Mouse (Mus musculus) layer of hippocampus, adult 9-11 months (tissue): ENCODE measurements at regions not wholly inside any gene's neighbourhood (a gene's known extent, or its start where the extent isn't known, plus 50 kb on each side); places are given as distances from the start of the nearest gene placed in this dataset.

ENCODE experiments used
- DNase-seq: peaks from one replicate; pipeline ENCODE4 v3.0.0; 2022

GRCm38 (mm10) chr1:128669241-128669666 lies 77.2 kb upstream of the Cxcr4 start:
- DNase-seq, result no peak

- no peak for DNase-seq
Measured at GRCm38 (mm10) chr1:128668718-128669117, 76.6 kb upstream of the Cxcr4 start.

- no peak for DNase-seq
Measured at GRCm38 (mm10) chr1:128667121-128667762, 75.1 kb upstream of the Cxcr4 start.

GRCm38 (mm10) chr1:128663207-128663606 lies 71.1 kb upstream of the Cxcr4 start:
- DNase-seq, result no peak

- DNase-seq, result peak; percentile 60
Measured at GRCm38 (mm10) chr1:128659857-128660256, 67.8 kb upstream of the Cxcr4 start.

GRCm38 (mm10) chr1:128658802-128659201 lies 66.7 kb upstream of the Cxcr4 start:
- no peak for DNase-seq

GRCm38 (mm10) chr1:128654099-128654862 lies 62.2 kb upstream of the Cxcr4 start:
- no peak for DNase-seq

GRCm38 (mm10) chr1:128650596-128650995 lies 58.5 kb upstream of the Cxcr4 start:
- DNase-seq, result no peak

- DNase-seq, result no peak
Measured at GRCm38 (mm10) chr1:128649490-128650178, 57.5 kb upstream of the Cxcr4 start.

- DNase-seq, result no peak
Measured at GRCm38 (mm10) chr1:128643316-128643776, 51.3 kb upstream of the Cxcr4 start.

- DNase-seq, result no peak
Measured at GRCm38 (mm10) chr1:128642212-128642611, 50.1 kb upstream of the Cxcr4 start.
